Mouse (Mus musculus): ENCODE measurements around the gene Cct7. TPM values are rescaled to one million over a fixed set of nuclear protein-coding genes. Genes with fewer than 3 reads are reported as not detected.
"Not testable (repeated sequence)": the region's sequence is repeated elsewhere in the genome, so short reads cannot be mapped to it uniquely, and the experiment has no call there.

The Cct7 gene
- polyA plus RNA-seq, 1 experiment from 2014 or later = 358 TPM

GRCm38 (mm10) chr6:85436631-85437030 lies 14.7 kb upstream of the Cct7 start:
- Histone ChIP-seq H3K9ac (ENCODE audit: low read depth, low read length) (no peak overlapping the region), H3K27ac (no peak overlapping the region), H3K27me3 (ENCODE audit: insufficient read depth, low read length) (no peaks in the 10 kb centered on the region), H3K36me3 (ENCODE audit: insufficient read depth, low read length) (peaks cover 33% of the 10 kb centered on the region; the same call in 1 of the 2 replicates), H3K4me3 (replicated peaks; ENCODE audit: low read depth, low read length) (no peak overlapping the region), H3K9me3 (replicated peaks; ENCODE audit: low read length) (no peaks in the 10 kb centered on the region), H3K4me2 (ENCODE audit: low read length) (no peak overlapping the region), H3K4me1 (replicated peaks; ENCODE audit: insufficient read depth, low read length) (0 out of 2 replicates have a peak, but pooled peaks cover 6% of the 10 kb centered on the region)
- TF ChIP-seq CTCF (IDR thresholded peaks at IDR 0.05; ENCODE audit: low read depth) = no peak
- ATAC-seq (replicated peaks; ENCODE audit: low FRiP score, low read depth) = no peak
- no peak for DNase-seq (ENCODE audit: low spot score)
- 81% methylated on average over 5 of the region's 6 CpGs for WGBS

DNA sequence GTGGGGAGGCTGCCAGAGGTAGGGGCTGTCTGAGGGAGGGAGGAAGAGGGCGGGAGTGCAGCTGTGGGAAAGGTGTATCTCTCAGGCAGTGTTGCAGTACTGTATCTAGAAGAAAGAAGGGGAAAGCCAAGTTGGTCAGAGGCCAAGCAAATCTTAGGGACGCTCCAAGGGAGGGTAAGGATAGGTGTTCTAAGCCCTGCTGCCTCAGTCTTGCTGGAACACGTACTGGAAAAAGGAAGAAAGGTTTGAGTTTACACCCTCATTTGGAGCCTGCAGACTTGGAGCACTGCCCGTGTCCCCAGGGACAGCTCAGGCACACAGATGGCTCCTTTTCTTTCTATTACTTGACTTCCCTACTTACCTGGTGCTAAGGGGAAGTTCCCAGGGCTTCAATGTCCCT lies 10.2 kb upstream of the Cct7 start:
- ATAC-seq (replicated peaks; ENCODE audit: low FRiP score, low read depth) (no peak), DNase-seq (ENCODE audit: low spot score) (no peak)
- Histone ChIP-seq H3K4me1 (replicated peaks; ENCODE audit: insufficient read depth, low read length) (peaks cover 6% of the 10 kb centered on the region; the same call in 1 of the 2 replicates), H3K36me3 (ENCODE audit: insufficient read depth, low read length) (peaks cover 45% of the 10 kb centered on the region), H3K27me3 (ENCODE audit: insufficient read depth, low read length) (no peaks in the 10 kb centered on the region), H3K4me2 (ENCODE audit: low read length) (no peak overlapping the region), H3K27ac (no peak overlapping the region), H3K9ac (ENCODE audit: low read depth, low read length) (no peak overlapping the region), H3K4me3 (replicated peaks; ENCODE audit: low read depth, low read length) (no peak overlapping the region), H3K9me3 (replicated peaks; ENCODE audit: low read length) (no peaks in the 10 kb centered on the region)
- WGBS = 87% methylated on average over 4 of the region's 4 CpGs
- no peak for TF ChIP-seq CTCF (IDR thresholded peaks at IDR 0.05; ENCODE audit: low read depth)

GRCm38 (mm10) chr6:85443488-85444233 lies 7.7 kb upstream of the Cct7 start:
- H3K27ac ChIP-seq = no peak overlapping the region; the same call in 1 of the 2 replicates
- peaks cover 47% of the 10 kb centered on the region for H3K36me3 ChIP-seq (ENCODE audit: insufficient read depth, low read length)
- DNase-seq (ENCODE audit: low spot score) = no peak
- H3K9ac ChIP-seq (ENCODE audit: low read depth, low read length) = no peak overlapping the region
- no peak for TF ChIP-seq CTCF (IDR thresholded peaks at IDR 0.05; ENCODE audit: low read depth)
- H3K27me3 ChIP-seq (ENCODE audit: insufficient read depth, low read length) = no peaks in the 10 kb centered on the region
- 73% methylated on average over 3 of the region's 3 CpGs for WGBS
- H3K4me3 ChIP-seq (replicated peaks; ENCODE audit: low read depth, low read length) = no peak overlapping the region
- H3K4me1 ChIP-seq (replicated peaks; ENCODE audit: insufficient read depth, low read length) = peaks cover 6% of the 10 kb centered on the region; the same call in 1 of the 2 replicates
- no peak overlapping the region for H3K4me2 ChIP-seq (ENCODE audit: low read length)
- ATAC-seq (replicated peaks; ENCODE audit: low FRiP score, low read depth) = no peak
- H3K9me3 ChIP-seq (replicated peaks; ENCODE audit: low read length) = no peaks in the 10 kb centered on the region

DNA sequence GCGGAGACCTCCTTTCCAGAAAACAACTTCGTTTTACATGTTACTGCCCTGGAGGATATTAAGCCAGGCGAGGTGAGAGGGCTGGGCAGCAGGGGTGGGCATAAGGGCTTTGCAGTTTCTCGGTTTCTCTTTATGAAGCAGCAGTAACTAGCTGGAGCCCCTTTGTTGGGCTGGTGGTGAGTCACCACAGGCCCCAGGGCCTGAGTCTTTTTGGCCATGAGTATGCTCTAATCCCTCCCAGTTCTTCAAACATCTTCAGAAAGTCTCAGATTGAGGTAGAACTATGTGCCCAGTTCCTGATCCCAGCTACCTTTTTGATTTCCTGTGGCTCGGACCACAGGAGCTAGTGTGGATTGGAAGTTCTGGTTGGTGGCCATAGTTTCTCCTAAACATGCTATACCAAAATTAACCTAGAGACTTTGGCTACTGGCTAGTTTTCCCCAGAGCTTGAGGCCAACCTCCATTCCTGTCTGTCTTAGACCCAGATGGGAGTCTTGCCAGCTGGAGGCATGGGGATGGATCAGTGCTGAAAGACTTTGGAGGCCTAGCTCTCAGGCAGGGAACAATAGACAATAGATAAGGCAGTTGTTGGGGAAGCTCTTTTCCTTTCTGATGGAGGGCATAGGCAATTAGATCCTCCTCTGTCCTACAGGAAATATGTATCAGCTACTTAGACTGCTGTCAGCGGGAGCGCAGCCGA lies 6.9 kb upstream of the Cct7 start:
- H3K27ac ChIP-seq = 0 out of 2 replicates have a peak overlapping the region, but pooled peaks have one; percentile 31

GRCm38 (mm10) chr6:85445286-85445685 lies 6.0 kb upstream of the Cct7 start:
- Histone ChIP-seq H3K9ac (ENCODE audit: low read depth, low read length) (no peak overlapping the region), H3K27ac (peak overlapping the region; percentile 31; the same call in 1 of the 2 replicates), H3K4me1 (replicated peaks; ENCODE audit: insufficient read depth, low read length) (peaks cover 6% of the 10 kb centered on the region; the same call in 1 of the 2 replicates), H3K36me3 (ENCODE audit: insufficient read depth, low read length) (peaks cover 33% of the 10 kb centered on the region; the same call in 1 of the 2 replicates), H3K27me3 (ENCODE audit: insufficient read depth, low read length) (no peaks in the 10 kb centered on the region), H3K4me3 (replicated peaks; ENCODE audit: low read depth, low read length) (no peak overlapping the region), H3K4me2 (ENCODE audit: low read length) (no peak overlapping the region), H3K9me3 (replicated peaks; ENCODE audit: low read length) (no peaks in the 10 kb centered on the region)
- WGBS = 28% methylated on average over 5 of the region's 5 CpGs
- ATAC-seq (replicated peaks; ENCODE audit: low FRiP score, low read depth) = peak; percentile 67
- peak; percentile 61 for DNase-seq (ENCODE audit: low spot score)
- TF ChIP-seq CTCF (IDR thresholded peaks at IDR 0.05; ENCODE audit: low read depth) = no peak

More for the DNA sequence above, 6.9 kb upstream of the Cct7 start:
- H3K36me3 ChIP-seq (ENCODE audit: insufficient read depth, low read length) = peaks cover 40% of the 10 kb centered on the region
- no peak for DNase-seq (ENCODE audit: low spot score)
- no peaks in the 10 kb centered on the region for H3K9me3 ChIP-seq (replicated peaks; ENCODE audit: low read length)
- no peak overlapping the region for H3K4me2 ChIP-seq (ENCODE audit: low read length)
- H3K4me3 ChIP-seq (replicated peaks; ENCODE audit: low read depth, low read length) = no peak overlapping the region
- no peaks in the 10 kb centered on the region for H3K27me3 ChIP-seq (ENCODE audit: insufficient read depth, low read length)
- peaks cover 6% of the 10 kb centered on the region; the same call in 1 of the 2 replicates for H3K4me1 ChIP-seq (replicated peaks; ENCODE audit: insufficient read depth, low read length)
- H3K9ac ChIP-seq (ENCODE audit: low read depth, low read length) = no peak overlapping the region
- ATAC-seq (replicated peaks; ENCODE audit: low FRiP score, low read depth) = no peak
- WGBS = 83% methylated on average over 8 of the region's 8 CpGs
- TF ChIP-seq CTCF (IDR thresholded peaks at IDR 0.05; ENCODE audit: low read depth) = no peak

GRCm38 (mm10) chr6:85447351-85447750 lies 4.0 kb upstream of the Cct7 start:
- no peak for TF ChIP-seq CTCF (IDR thresholded peaks at IDR 0.05; ENCODE audit: low read depth)
- H3K9ac ChIP-seq (ENCODE audit: low read depth, low read length) = no peak overlapping the region
- H3K4me1 ChIP-seq (replicated peaks; ENCODE audit: insufficient read depth, low read length) = peaks cover 6% of the 10 kb centered on the region; the same call in 1 of the 2 replicates
- no peaks in the 10 kb centered on the region for H3K9me3 ChIP-seq (replicated peaks; ENCODE audit: low read length)
- DNase-seq (ENCODE audit: low spot score) (no peak), ATAC-seq (replicated peaks; ENCODE audit: low FRiP score, low read depth) (no peak)
- 79% methylated on average over 6 of the region's 6 CpGs for WGBS
- no peak overlapping the region for H3K4me3 ChIP-seq (replicated peaks; ENCODE audit: low read depth, low read length)
- H3K27me3 ChIP-seq (ENCODE audit: insufficient read depth, low read length) = no peaks in the 10 kb centered on the region
- no peak overlapping the region for H3K27ac ChIP-seq
- H3K4me2 ChIP-seq (ENCODE audit: low read length) = no peak overlapping the region
- H3K36me3 ChIP-seq (ENCODE audit: insufficient read depth, low read length) = peaks cover 16% of the 10 kb centered on the region; the same call in 1 of the 2 replicates

DNA sequence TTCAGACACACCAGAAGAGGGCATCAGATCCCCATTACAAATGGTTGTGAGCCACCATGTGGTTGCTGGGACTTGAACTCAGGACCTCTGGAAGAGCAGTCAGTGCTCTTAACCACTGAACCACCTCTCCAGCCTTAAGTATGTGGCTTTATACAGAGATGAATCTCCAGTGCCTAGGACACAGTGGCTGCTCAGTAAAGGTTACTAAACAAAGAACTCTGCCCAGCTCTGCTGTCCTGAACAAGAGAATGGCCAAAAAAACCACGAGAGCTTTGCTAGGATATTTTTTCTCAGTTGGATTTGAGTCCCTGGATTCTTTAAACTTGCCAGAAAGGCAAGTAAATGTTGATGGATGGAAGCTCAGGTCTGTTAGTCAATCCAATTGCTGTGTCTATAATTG lies 1.2 kb upstream of the Cct7 start:
- Histone ChIP-seq H3K4me1 (replicated peaks; ENCODE audit: insufficient read depth, low read length) (peaks cover 12% of the 10 kb centered on the region), H3K9ac (ENCODE audit: low read depth, low read length) (0 out of 2 replicates have a peak overlapping the region, but pooled peaks have one; percentile 85)

More for the DNA sequence above, 1.2 kb upstream of the Cct7 start:
- DNase-seq (ENCODE audit: low spot score); H3K9me3 ChIP-seq (replicated peaks; ENCODE audit: low read length); H3K4me3 ChIP-seq (replicated peaks; ENCODE audit: low read depth, low read length); ATAC-seq (replicated peaks; ENCODE audit: low FRiP score, low read depth); H3K27me3 ChIP-seq (ENCODE audit: insufficient read depth, low read length); H3K27ac ChIP-seq: not testable (repeated sequence)
- peak overlapping the region; percentile 97 for H3K4me2 ChIP-seq (ENCODE audit: low read length)
- H3K36me3 ChIP-seq (ENCODE audit: insufficient read depth, low read length) = peaks cover 16% of the 10 kb centered on the region; the same call in 1 of the 2 replicates
- 65% methylated on average over 1 of the region's 1 CpGs for WGBS
